Mouse (Mus musculus) lung, postnatal 0 days (tissue): Measurements from ENCODE around the gene Rufy3.

ENCODE experiments used
- CTCF ChIP-seq: IDR thresholded peaks from 2 replicates; pipeline ENCODE4 v1.5.1; 2016; ENCODE audit warnings: antibody characterized with exemption, mild to moderate bottlenecking
- EP300 ChIP-seq: IDR thresholded peaks from 2 replicates; pipeline ENCODE4 v1.6.1; 2016; ENCODE audit warnings: antibody characterized with exemption, mild to moderate bottlenecking, control low read depth

DNA sequence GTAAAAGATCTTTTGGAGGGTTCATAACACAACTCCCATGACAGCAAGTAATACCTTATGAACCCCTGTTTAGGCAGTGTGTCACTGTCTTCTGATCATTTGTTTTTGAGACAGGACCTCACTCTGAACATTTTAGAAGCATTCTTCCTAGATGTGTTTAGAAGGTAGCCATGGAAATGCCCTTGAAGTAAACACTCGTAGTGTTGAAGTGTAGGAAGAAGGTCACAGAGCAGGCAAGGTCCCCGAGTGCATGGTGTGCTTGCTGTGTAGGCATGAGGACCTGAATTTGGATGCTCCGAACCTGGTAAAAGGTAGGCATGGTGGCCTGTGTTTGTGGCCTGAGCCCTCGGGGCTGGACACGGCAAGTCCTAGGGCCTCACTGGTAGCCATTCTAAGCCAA lies 66.7 kb downstream of the Rufy3 start:
- TF ChIP-seq CTCF, result no peak
- TF ChIP-seq EP300, result no peak
